In genomic region chr2:167062497-167062911, GRCm38 (mm10) we compare ENCODE assay signal across 7 mouse cellular contexts. TPM values are rescaled to one million over a fixed set of nuclear protein-coding genes. Genes with fewer than 3 reads are reported as not detected.
A peak's percentile ranks its signal among the peaks of the same experiment; 100 is the strongest.
DNase-seq lines count a peak whose midpoint lies in the region; ATAC-seq and TF ChIP-seq lines count a peak whose summit lies in the region.

No protein-coding gene starts in this region.

- H3K4me2 ChIP-seq in intestine, postnatal 0 days (replicated peaks; ENCODE audit: low read depth): peak overlapping the region; percentile 81
- peak overlapping the region; percentile 81 for H3K4me2 ChIP-seq in limb, embryonic 13.5 days (replicated peaks)
- peak overlapping the region; percentile 80 for H3K4me2 ChIP-seq in midbrain, embryonic 15.5 days

- H3K9ac ChIP-seq in intestine, postnatal 0 days (ENCODE audit: low read depth, low read length): peak overlapping the region; percentile 70
- peak overlapping the region; percentile 98 for H3K9ac ChIP-seq in limb, embryonic 13.5 days
- H3K9ac ChIP-seq in midbrain, embryonic 15.5 days: peak overlapping the region; percentile 95

- H3K9me3 ChIP-seq in intestine, postnatal 0 days (ENCODE audit: control insufficient read depth): no peaks in the 10 kb centered on the region
- no peaks in the 10 kb centered on the region for H3K9me3 ChIP-seq in limb, embryonic 13.5 days
- no peaks in the 10 kb centered on the region for H3K9me3 ChIP-seq in midbrain, embryonic 15.5 days

- H3K27me3 ChIP-seq in intestine, postnatal 0 days (replicated peaks; ENCODE audit: control insufficient read depth, insufficient read depth, low read length): no peaks in the 10 kb centered on the region
- H3K27me3 ChIP-seq in limb, embryonic 13.5 days: no peaks in the 10 kb centered on the region
- H3K27me3 ChIP-seq in midbrain, embryonic 15.5 days (replicated peaks): no peaks in the 10 kb centered on the region

- 0% methylated on average over 21 of the region's 60 CpGs for WGBS in intestine, postnatal 0 days
- WGBS in limb, embryonic 13.5 days: under 1% methylated on average over 57 of the region's 60 CpGs
- 0% methylated on average over 17 of the region's 60 CpGs for WGBS in midbrain, embryonic 15.5 days

- H3K36me3 ChIP-seq in intestine, postnatal 0 days (ENCODE audit: control insufficient read depth, insufficient read depth): peaks cover 22% of the 10 kb centered on the region
- H3K36me3 ChIP-seq in limb, embryonic 13.5 days: peaks cover 39% of the 10 kb centered on the region
- peaks cover 19% of the 10 kb centered on the region for H3K36me3 ChIP-seq in midbrain, embryonic 15.5 days (replicated peaks)

- DNase-seq in adrenal gland, adult 8-10 months: peak; percentile 94
- DNase-seq in embryo, embryonic 9.5 days (ENCODE audit: extremely low spot score): peak; percentile 90
- peak; percentile 91 to 93 for DNase-seq in gastrocnemius, postnatal 4 days (ENCODE audit: low spot score in 2 of 2)
- DNase-seq in spleen, adult 18-20 months: peak; percentile 94 to 95

- H3K27ac ChIP-seq in intestine, postnatal 0 days (ENCODE audit: low read depth, low read length): peak overlapping the region; percentile 96
- H3K27ac ChIP-seq in limb, embryonic 13.5 days: peak overlapping the region; percentile 86
- peak overlapping the region; percentile 94 for H3K27ac ChIP-seq in midbrain, embryonic 15.5 days

- peak; percentile 95 for ATAC-seq in intestine, postnatal 0 days
- peak; percentile 93 for ATAC-seq in limb, embryonic 13.5 days (ENCODE audit: low FRiP score, low read depth)
- ATAC-seq in midbrain, embryonic 15.5 days (replicated peaks): peak; percentile 86

- no peak for TF ChIP-seq CTCF in intestine, postnatal 0 days (IDR thresholded peaks at IDR 0.05; ENCODE audit: low read depth)

- H3K4me3 ChIP-seq in intestine, postnatal 0 days (ENCODE audit: low read depth, low read length): peak overlapping the region; percentile 75
- H3K4me3 ChIP-seq in limb, embryonic 13.5 days: peak overlapping the region; percentile 83
- H3K4me3 ChIP-seq in midbrain, embryonic 15.5 days: peak overlapping the region; percentile 78

- 0 out of 2 replicates have a peak, but pooled peaks cover 6% of the 10 kb centered on the region for H3K4me1 ChIP-seq in intestine, postnatal 0 days (replicated peaks; ENCODE audit: control insufficient read depth, insufficient read depth, low read length)
- peaks cover 32% of the 10 kb centered on the region for H3K4me1 ChIP-seq in limb, embryonic 13.5 days
- peaks cover 39% of the 10 kb centered on the region for H3K4me1 ChIP-seq in midbrain, embryonic 15.5 days

RNA-seq across cellular contexts. Expression of gene Znfx1, which starts 0.3 kb away (rescaled TPM):
- 10 to 100 TPM; 49.6 to 76.3 (median 64.9) TPM for total RNA-seq in adrenal gland, adult 8-10 months (2022)
- 10 to 100 TPM; 17.9 to 18.6 TPM for total RNA-seq in gastrocnemius, postnatal 4 days (2021)
- 13.1 and 15.2 TPM in 2 replicates for polyA plus RNA-seq in intestine, postnatal 0 days (2015; fragmentation: Nextera tagmentation; extraction: Ambion mirVana)
- polyA plus RNA-seq in limb, embryonic 13.5 days (2015; fragmentation: Nextera tagmentation; extraction: Ambion mirVana): 6.0 and 7.9 TPM in 2 replicates
- 9.5 and 10.1 TPM in 2 replicates for polyA plus RNA-seq in midbrain, embryonic 15.5 days (2015; fragmentation: Nextera tagmentation; extraction: Ambion mirVana)

RNA-seq across cellular contexts. Expression of gene Ddx27, which starts 47.5 kb away (rescaled TPM):
- total RNA-seq in adrenal gland, adult 8-10 months (2022): 10 to 100 TPM; 29.3 to 40.7 (median 34.2) TPM
- 10 to 100 TPM; 19.1 to 22.9 TPM for total RNA-seq in gastrocnemius, postnatal 4 days (2021)
- polyA plus RNA-seq in intestine, postnatal 0 days (2015; fragmentation: Nextera tagmentation; extraction: Ambion mirVana): 15.8 and 16.3 TPM in 2 replicates
- 54.3 and 54.6 TPM in 2 replicates for polyA plus RNA-seq in limb, embryonic 13.5 days (2015; fragmentation: Nextera tagmentation; extraction: Ambion mirVana)
- polyA plus RNA-seq in midbrain, embryonic 15.5 days (2015; fragmentation: Nextera tagmentation; extraction: Ambion mirVana): 38.8 and 40.7 TPM in 2 replicates

Comparison
In these comparisons a context has a peak if more than half of its experiments do, and no peak if none do; other contexts are left out.
1. Peak in every context shown above with its lines: DNase-seq, ATAC-seq, H3K4me3 ChIP-seq and H3K27ac ChIP-seq.